Mouse (Mus musculus) ES-E14 (cell line): Measurements from ENCODE around the gene Rflna.

ENCODE experiments used
- CHD2 ChIP-seq: IDR thresholded peaks from 2 replicates; pipeline ENCODE4 v1.6.1; 2014; ENCODE audit warnings: mild to moderate bottlenecking, low read depth, low read length, inconsistent platforms
- HCFC1 ChIP-seq: IDR thresholded peaks from 2 replicates; pipeline ENCODE4 v1.6.1; 2012; ENCODE audit warnings: low read length, inconsistent platforms, borderline replicate concordance; ENCODE audit not compliant: insufficient read depth
- MAFK ChIP-seq: IDR thresholded peaks from 2 replicates; pipeline ENCODE4 v1.6.1; 2014; ENCODE audit warnings: mild to moderate bottlenecking, low read depth, low read length, inconsistent platforms; ENCODE audit not compliant: insufficient read depth
- ZC3H11A ChIP-seq: IDR thresholded peaks from 2 replicates; pipeline ENCODE4 v1.6.1; 2012; ENCODE audit warnings: low read depth, mild to moderate bottlenecking, inconsistent platforms, low read length, borderline replicate concordance
- ZNF384 ChIP-seq: IDR thresholded peaks from 2 replicates; pipeline ENCODE4 v1.6.1; 2012; ENCODE audit warnings: low read depth, low read length, inconsistent platforms

DNA sequence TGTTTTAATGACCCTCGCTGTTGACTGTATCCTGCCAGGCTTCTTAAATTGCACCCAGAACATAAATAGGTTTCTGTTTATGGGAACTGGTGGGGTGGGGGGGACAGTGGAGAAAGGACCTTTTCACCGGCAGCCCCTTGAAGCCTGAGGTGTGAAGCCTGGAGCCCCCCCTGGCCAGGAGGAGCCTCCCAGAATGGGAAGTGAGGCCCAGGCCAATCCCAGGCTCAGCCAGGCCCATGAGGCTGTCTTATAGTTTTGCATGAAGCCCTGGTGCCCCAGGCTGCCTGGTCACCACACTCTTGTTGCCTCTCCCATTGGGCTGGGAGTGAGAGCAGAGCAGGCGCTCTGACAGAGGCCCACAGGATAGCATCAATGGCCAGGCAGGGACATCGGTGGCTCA is 5.1 kb upstream of the Rflna start:
- TF ChIP-seq HCFC1 = no peak
- no peak for TF ChIP-seq ZNF384
- TF ChIP-seq ZC3H11A = no peak
- no peak for TF ChIP-seq CHD2
- no peak for TF ChIP-seq MAFK
